Mouse (Mus musculus) olfactory bulb, adult 2 months (tissue): ENCODE measurements at regions not wholly inside any gene's neighbourhood (a gene's known extent, or its start where the extent isn't known, plus 50 kb on each side); places are given as distances from the start of the nearest gene placed in this dataset.

Experiments used
- CTCF ChIP-seq: fragments of 200-500 bp; IDR thresholded peaks from 2 replicates; pipeline ENCODE4 v1.5.1; 2012; ENCODE audit warnings: low read depth, mild to moderate bottlenecking, low read length, moderate library complexity; ENCODE audit not compliant: insufficient read depth
- POLR2A ChIP-seq: fragments of 200-500 bp; IDR thresholded peaks from 2 replicates; pipeline ENCODE4 v1.6.1; 2012; ENCODE audit warnings: mild to moderate bottlenecking, low read depth, low read length, moderate library complexity; ENCODE audit not compliant: insufficient read depth

DNA sequence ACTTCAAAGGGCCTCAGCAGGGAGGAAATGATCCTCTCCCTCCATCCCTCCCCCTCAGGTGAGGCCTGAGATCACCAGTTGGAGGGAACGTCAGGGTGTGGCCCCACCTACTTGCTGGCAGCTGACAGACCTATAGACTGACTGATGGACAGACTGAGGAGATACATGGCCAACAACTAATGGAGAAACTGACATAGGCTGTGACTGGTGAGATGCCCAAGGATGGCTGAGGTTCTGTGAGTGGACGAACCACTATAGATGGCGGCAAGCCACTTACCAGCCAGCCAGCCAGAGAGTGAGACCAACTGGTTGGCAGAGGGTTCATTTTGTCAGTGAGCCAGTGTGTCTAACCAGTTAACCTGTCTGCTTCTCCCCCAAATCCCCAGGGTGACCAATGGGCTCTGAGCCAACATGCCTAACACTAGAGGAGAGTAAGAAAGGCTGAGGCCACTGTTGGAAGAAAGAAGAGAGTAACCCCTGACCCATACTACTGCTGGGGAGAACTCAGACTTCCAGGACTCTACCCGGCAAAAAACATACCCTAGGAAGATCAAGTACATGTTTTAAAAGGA, 147.4 kb downstream of the Fgf18 start:
- TF ChIP-seq CTCF (no peak), POLR2A (no peak)
